Mouse (Mus musculus) gastrocnemius, postnatal 10 days (tissue): ENCODE measurements around the gene Sestd1. TPM values are rescaled to one million over a fixed set of nuclear protein-coding genes. Genes with fewer than 3 reads are reported as not detected.
A peak's percentile ranks its signal among the peaks of the same experiment; 100 is the strongest.

Experiments
- DNase-seq: peaks from one replicate; pipeline ENCODE4 v3.0.0; 2021; ENCODE audit warnings: mixed read lengths
- long read RNA-seq, 2 experiments: library from polyadenylated mRNA; stranded (forward); transcript quantifications; one replicate each; pipeline ENCODE4 v2.0.0; 2021
- total RNA-seq, 2 experiments: library from RNA; stranded (reverse); gene quantifications; 2 replicates each; pipeline ENCODE4 v1.2.3; 2021

Gene Sestd1
- total RNA-seq = 10 to 100 TPM; 15.5 to 17.5 TPM
- long read RNA-seq, experiment 1, transcript Sestd1-201 (18 exons, 2,720 nt) = major isoform, 9 of 19 reads
- long read RNA-seq, experiment 1, partial matches to known transcripts = 2 of 19 reads
- long read RNA-seq, experiment 1, other reads (novel, unspliced or antisense) = 8 of 19 reads
- long read RNA-seq, experiment 2, transcript Sestd1-201 (18 exons, 2,720 nt) = major isoform, 7 of 16 reads
- long read RNA-seq, experiment 2, partial matches to known transcripts = 0 of 16 reads
- long read RNA-seq, experiment 2, other reads (novel, unspliced or antisense) = 9 of 16 reads

DNA sequence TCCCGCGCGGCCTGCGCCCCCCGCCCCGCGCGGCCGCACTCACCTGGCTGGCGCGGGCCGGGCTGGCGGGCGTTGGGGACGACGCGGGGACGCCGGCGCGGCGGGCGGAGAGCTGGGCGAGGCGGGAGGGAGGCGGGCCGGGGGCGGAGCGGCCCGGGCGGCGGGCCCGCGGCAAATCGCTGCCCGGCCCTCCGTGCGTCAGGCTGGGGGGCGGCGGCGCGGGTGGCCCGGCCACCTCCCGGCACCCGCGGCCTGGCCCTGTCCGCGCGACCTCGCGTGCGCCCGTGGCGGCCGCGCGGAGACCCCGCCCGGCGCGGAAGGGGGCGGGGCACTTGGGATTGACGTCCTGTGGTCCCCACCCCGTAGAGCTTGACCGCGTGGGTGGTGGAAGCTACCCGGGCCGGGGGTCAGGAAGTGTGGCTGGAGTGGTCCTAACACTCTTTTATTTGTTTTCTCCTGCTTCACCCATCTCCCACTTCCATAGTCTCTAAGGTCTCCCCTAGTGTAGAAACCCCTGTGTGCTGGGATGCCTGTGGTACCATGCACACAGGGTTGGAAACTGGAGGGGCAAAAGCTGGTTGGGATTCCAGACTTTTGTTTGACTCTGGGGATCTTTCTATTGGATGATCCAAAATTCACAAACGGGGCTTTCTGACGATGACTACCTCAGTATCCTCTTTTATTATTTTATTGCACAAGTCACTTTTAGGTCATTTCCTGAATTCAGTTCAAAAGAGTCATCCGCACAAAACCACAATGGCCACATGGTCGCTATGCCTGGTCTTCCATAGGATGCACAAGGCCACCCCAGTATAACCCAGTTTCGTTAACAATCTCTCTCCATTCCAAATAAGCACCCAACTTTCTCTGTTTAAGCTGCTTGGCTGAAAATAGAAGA lies at the start of gene Sestd1:
TSS of gene Sestd1 (minus strand) at position 81 of the 898 bp plus-strand sequence.
- peak; percentile 78 for DNase-seq

- no peak for DNase-seq
Measured at GRCm38 (mm10) chr2:77327246-77327645, 46.9 kb upstream of the Sestd1 start.

- DNase-seq = no peak
Measured at GRCm38 (mm10) chr2:77323739-77324138, 43.3 kb upstream of the Sestd1 start.

DNA sequence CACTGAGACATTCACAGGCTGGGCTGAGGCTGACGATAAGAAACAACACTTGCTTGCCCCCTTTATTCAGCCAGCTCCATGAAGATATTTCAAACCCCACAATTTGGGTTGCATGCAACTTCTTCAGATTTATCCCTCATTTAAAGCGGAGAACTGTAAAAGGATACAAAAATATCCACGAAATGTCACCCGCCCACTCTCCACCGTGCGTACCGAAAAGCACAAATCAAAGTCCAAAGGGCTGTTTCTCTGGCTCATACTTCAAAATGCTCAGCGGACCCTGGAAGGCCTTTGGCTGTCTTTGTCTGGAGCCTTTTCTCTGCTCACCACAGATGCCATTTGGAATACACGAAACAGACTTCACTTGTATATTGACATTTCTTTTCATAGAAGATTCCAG lies 42.8 kb upstream of the Sestd1 start:
- DNase-seq = no peak

DNA sequence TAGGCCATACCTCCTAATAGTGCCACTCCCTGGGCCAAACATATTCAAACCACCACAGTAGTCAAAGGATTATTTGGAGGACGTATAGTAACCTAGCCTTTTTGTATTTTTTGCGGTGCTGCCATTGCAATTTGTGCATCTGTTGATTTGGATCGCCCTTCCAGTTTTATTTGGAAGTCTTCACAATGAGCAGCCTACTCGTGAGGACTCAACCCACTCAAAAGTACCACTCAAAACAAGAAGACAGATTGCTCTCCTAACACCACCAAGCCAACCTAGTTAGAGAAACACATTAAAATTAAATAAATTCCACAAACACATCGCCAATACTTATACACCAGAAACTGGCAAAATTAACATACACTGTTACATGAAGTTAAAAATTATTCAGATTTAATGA lies 38.8 kb upstream of the Sestd1 start:
- DNase-seq = no peak

GRCm38 (mm10) chr2:77316961-77317360 lies 36.6 kb upstream of the Sestd1 start:
- peak; percentile 84 for DNase-seq

- no peak for DNase-seq
Measured at GRCm38 (mm10) chr2:77313846-77314245, 33.5 kb upstream of the Sestd1 start.

- DNase-seq = no peak
Measured at GRCm38 (mm10) chr2:77312616-77313015, 32.2 kb upstream of the Sestd1 start.

- DNase-seq = peak; percentile 72
Measured at GRCm38 (mm10) chr2:77309313-77309712, 28.9 kb upstream of the Sestd1 start.

DNA sequence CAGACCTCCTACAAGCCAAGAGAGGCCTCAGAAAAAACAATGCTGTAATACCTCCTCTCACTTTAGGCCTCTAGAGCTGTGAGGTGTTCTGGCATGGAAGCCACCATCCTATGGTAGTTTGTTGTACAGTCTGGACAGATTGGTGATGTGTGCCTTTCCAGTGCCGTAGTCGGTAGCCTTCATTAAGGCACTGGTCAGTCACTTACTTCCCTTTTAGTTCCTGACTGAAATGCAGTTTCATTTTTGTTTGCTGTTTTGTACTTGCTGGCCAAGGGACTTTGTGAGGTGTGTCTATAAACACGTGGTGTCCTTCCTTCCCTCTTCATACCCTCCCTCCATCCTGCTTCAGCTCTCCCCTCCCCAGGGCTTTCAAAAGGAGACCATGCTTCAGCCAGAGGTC lies 24.1 kb upstream of the Sestd1 start:
- no peak for DNase-seq

DNA sequence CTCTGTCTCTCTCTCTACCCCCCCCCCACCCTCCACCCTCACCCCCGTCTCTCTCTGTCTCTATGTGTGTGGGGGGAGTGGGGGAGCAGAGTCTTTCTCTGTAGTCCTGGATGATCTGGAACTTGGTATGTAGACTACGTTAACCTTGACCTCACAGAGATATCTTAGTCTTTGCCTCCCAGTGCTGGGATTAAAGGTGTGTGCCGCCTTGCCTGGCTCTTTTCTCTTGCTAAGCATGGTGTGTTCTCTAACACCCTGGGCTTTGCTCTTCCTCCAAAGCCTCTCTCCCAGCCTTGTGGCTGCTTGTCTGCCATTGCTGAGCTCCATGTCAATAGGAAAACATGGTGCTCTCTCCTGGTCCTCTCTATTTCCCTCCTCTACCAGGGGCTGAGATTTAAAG lies 23.3 kb upstream of the Sestd1 start:
- no peak for DNase-seq

DNA sequence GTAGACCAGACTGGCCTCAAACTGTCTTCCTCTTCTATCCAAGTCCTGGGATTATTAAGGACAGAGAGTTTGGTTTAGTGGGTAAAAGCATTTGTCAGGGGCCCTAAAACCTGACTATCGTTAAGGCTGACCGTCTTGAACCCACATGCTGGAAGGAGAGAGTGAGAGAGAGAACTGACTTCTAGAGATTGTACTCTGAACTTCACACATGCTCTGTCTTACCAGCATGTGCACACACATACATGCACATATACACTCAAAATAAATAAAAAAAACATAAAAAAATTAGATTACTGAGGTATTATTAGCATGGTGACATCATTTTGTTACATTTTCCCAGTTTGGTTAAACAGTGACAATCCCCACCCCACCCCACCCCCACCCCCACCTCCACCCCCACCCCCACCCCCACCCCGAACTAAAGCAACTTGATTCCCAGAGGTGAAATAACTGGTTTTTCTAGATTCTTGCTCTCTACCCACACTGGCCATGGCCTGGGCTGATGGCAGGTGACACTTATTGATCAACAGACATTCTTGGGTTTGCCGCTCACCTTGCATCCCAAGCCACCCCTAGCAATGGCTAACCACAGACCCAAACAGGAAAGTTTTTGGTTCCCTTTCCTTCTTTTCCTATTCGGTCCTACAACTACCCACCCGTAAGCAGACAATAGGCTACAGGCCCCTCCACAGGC lies 22.4 kb upstream of the Sestd1 start:
- no peak for DNase-seq

DNA sequence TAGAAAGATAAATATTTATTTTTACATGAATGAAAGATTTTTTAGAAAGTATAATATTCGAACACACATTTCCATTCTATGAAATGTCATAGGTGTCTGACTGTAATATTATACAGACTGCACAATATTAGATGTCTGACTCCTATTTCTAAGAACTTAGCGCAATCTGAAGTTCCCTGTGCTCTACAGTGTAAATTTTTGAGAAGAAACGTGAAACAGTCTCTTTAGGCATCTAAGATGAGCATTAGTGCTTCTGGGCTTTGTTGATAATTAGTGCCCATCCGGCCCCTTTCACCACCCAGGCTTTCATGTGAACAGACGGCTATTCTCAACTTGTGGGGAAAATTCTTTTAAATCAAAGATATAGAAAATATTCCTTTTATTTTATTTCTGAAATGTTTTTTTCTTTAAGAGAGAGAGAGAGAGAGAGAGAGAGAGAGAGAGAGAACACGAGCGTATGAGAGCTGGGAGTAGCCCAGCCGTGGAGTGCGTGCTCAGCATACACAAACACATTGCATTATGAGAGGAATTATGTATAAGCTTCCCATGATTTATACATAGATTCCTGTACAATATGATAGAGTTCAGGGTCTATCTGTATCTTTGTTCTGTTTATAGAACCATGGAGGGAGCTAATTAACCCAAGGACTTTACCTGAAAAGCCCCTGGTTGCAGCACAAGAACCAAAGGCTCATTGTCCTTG lies 21.4 kb upstream of the Sestd1 start:
- no peak for DNase-seq

DNA sequence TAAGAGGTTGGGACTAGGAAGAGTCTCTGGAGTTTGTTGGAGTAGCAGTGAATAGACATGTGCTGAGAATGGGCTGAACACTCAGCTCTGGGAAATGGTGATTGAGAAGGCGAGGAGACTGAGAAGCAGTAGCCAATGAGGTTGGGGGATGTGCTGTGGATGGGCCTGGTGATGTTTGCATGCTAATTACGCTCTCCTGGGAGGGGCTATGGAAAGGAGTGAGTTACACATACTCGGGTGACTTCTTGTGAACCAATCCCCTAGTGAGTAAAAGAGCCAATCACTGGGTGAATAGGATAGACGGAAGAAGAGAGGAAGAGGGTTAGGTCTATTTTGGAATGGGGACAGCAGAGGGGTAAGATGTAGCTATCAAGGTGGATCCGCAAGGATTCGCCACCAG lies 9.3 kb upstream of the Sestd1 start:
- no peak for DNase-seq

DNA sequence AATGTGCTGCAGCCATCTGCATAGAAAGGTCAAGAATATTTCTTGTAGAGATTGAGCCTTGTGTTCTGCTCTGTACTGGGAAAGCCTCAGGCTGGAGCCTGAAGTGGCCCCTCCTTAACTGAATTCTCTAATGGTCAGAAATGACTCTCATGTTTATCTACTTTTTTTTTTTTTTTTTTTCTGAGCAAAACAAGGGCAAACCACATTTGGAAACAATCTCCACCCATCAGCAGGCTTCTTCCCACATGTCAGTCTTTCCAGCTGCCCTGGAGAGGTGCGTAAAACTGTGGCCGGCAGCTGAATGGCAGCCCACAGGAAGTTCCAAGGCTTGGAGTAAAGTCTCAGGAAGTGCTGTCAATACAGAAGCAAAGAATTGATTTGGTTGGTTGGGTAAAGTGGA lies 6.4 kb upstream of the Sestd1 start:
- DNase-seq = no peak

DNA sequence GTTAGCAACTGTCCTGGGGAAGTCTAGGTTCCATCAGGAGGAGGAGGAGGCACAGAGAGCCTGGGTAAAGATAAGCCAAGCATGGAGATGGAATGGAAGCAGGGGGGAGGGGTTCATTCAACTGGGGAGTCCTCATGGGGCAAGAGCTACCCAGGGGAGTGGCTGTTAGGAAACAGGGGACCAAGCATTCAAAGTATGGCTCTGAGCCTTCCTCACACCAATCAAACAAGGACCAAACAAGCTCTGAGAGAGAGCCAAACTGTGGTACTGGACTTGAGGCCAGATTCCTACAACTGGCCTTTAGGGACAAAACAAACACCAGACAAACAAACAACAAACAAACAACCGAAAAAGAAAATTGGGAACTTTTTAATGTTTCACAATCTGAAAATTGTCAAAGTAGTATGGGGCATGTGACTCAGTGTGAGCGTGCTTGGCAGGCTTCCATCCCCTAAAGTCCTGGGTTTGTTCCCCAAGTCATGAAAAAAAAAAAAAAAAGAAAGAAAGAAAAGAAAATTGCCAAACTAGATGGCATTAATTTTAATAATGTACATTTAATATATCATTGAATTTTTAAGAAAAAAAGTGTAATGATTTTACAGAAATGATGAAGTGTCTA lies 4.0 kb upstream of the Sestd1 start:
- DNase-seq = no peak

DNA sequence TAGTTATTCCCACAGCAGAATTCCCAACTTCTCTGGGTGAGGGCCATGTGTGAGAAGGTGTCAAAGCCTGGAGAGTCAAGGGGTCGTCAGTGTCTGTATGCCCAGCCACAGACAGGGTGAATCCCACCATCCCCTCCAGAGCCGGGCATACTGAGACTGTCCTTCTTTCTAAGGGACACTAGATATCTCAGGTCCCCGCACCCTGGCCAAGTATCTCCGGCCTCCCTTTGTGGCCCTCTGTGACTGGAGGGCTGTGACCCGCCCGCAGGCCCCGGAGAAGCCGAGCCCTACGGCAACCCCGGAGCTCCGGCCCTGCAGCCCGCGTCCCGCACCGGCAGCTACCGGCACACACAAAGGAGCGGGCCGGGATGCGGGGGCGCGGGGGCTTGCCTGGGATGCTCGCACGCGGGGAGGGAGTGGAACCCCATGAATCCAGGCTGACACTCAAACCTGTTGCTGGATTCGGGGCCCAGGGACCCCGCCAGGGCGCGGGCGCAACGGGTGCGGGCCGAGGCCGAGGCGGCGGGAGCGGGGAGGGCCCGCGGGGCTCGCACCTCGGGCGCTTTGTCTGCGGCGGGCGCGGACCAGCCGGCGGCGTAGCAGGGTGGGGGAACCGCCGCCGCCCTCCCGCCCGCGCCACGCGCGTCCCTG lies 406 bp downstream of the Sestd1 start:
- DNase-seq = peak; percentile 42

GRCm38 (mm10) chr2:77277272-77277671 lies 3.1 kb downstream of the Sestd1 start:
- no peak for DNase-seq

DNA sequence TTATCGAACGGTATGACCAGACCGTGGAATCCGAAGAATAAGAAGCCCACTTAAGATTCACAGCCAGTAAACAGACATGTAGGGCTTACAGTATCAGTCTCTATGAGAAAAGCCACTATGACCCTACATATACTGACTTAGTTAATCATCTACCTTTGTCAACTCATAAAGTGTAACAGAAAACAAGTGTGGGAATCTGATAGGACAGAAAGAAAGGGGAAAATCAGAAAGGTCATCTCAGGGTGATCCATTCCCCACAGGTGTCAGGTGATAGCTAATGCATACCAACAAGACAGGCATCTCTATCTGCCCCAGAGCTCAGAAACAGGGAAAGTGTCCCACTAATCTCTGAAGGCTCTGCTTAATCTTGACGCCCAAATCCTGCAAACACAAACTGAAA lies 4.5 kb downstream of the Sestd1 start:
- DNase-seq = no peak

DNA sequence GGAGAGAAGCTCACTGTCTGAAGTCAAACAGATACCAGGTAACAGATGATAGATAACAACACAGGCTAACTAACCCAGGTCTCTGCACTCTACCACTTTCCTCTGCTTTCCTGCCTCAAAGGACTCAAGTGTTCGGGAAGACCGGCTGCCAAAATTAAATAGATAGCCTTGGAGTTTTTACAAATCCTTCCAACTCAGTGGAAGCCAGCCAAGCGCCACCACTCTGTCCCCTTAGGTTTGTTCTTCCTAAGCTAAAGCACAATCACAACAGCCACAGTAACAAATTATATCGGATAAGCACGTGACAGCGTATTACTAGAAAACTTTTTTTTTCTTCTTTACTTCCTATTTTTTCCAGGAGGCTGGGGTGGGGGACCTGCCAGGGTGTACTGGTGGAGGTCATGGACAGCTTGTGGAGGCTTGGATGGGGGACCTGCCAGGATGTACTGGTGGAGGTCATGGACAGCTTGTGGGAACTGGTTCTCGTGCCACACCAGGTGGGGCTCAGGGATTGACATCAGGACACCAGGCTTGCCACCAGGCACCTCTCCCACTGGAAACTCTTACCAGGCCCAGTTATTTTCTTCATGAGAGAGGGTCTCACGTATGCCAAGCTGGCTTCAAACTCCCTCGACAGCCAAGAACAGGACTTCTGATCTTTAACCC lies 5.3 kb downstream of the Sestd1 start:
- DNase-seq = no peak

DNA sequence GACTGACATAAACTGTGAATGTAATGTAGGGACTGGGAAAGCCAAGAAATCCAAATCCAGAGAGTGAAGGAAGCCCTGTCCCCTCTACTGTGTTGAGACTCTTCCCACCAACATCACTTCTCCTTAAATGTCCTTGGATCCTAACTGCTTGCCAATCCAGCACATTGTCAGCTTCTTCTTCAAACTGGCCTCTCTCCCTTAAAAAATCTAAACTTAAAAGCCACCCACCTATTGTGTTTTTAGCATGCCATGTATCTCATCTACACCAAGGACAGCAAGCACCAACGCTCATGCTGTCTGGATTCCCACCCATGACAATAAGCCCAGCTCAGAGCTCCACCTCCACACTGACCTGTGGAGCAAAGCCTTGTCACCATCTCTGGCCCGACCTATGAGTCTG lies 7.4 kb downstream of the Sestd1 start:
- DNase-seq = no peak
